Mouse (Mus musculus): ENCODE measurements around the gene Zic2.

GRCm38 (mm10) chr14:122484844-122485551 is 9.8 kb downstream of the Zic2 start:
- no peak for TF ChIP-seq CTCF (IDR thresholded peaks at IDR 0.05; ENCODE audit: insufficient read depth, low read length)
- no peak for TF ChIP-seq POLR2A (IDR thresholded peaks at IDR 0.05; ENCODE audit: borderline replicate concordance, extremely low read depth, low read depth, low read length)
